Mouse (Mus musculus) stomach, postnatal 0 days (tissue): Measurements from ENCODE around the gene Tcl1b5. TPM values are rescaled to one million over a fixed set of nuclear protein-coding genes. Genes with fewer than 3 reads are reported as not detected.
"Not testable (repeated sequence)": the region's sequence is repeated elsewhere in the genome, so short reads cannot be mapped to it uniquely, and the experiment has no call there.

Experiments used
- ATAC-seq: fragments of 200-750 bp; cut with Nextera tagmentation; 2 replicates; pipeline ENCODE4 v1.8.0; 2017; ENCODE audit not compliant: low FRiP score, low TSS enrichment
- DNase-seq: peaks from one replicate; pipeline ENCODE4 v3.0.0-alpha.2; 2016; ENCODE audit warnings: low spot score
- H3K27ac ChIP-seq: fragments of 300-500 bp; sonication (generic); replicated peaks from 2 replicates; pipeline ENCODE4 v1.5.1; 2014; ENCODE audit warnings: mild to moderate bottlenecking, control low read depth
- H3K27me3 ChIP-seq: fragments of 300-500 bp; sonication (generic); 2 replicates; pipeline ENCODE4 v1.6.1; 2014; ENCODE audit warnings: low read length; ENCODE audit not compliant: control insufficient read depth, insufficient read depth
- H3K36me3 ChIP-seq: fragments of 300-500 bp; sonication (generic); 2 replicates; pipeline ENCODE4 v1.6.1; 2014; ENCODE audit warnings: low read length, mixed read lengths; ENCODE audit not compliant: control insufficient read depth, insufficient read depth
- H3K4me1 ChIP-seq: fragments of 300-500 bp; sonication (generic); replicated peaks from 2 replicates; pipeline ENCODE4 v1.6.1; 2014; ENCODE audit warnings: antibody characterized with exemption; ENCODE audit not compliant: control insufficient read depth, insufficient read depth
- H3K4me2 ChIP-seq: fragments of 300-500 bp; sonication (generic); replicated peaks from 2 replicates; pipeline ENCODE4 v1.6.1; 2014; ENCODE audit warnings: low read depth, mild to moderate bottlenecking, control low read depth, moderate library complexity
- H3K4me3 ChIP-seq: fragments of 300-500 bp; sonication (generic); 2 replicates; pipeline ENCODE4 v1.5.1; 2014; ENCODE audit warnings: low read depth, low read length, control low read depth
- H3K9ac ChIP-seq: fragments of 300-500 bp; sonication (generic); 2 replicates; pipeline ENCODE4 v1.6.1; 2014; ENCODE audit warnings: mild to moderate bottlenecking, low read length, control low read depth, mixed read lengths
- H3K9me3 ChIP-seq: fragments of 300-500 bp; sonication (generic); 2 replicates; pipeline ENCODE4 v1.6.1; 2016; ENCODE audit warnings: low read length; ENCODE audit not compliant: control insufficient read depth
- CTCF ChIP-seq: IDR thresholded peaks from 2 replicates; pipeline ENCODE4 v1.5.1; 2016; ENCODE audit warnings: antibody characterized with exemption, low read depth, mild to moderate bottlenecking, moderate library complexity
- EP300 ChIP-seq: optimal IDR thresholded peaks from 2 replicates; pipeline ENCODE3; 2016; ENCODE audit warnings: antibody characterized with exemption
- WGBS: fragments of 180-500 bp; shearing (Covaris S2); extraction: QIAGEN DNeasy Blood & Tissue Kit; methylation state at CpG from one replicate; pipeline ENCODE4 v1.1.7; 2014; 5-methylcytosine and 5-hydroxymethylcytosine counted together
- polyA plus RNA-seq: library from polyadenylated mRNA; unstranded; fragments of >200 nt; fragmentation: Nextera tagmentation; extraction: Ambion mirVana; gene quantifications from 2 replicates; pipeline ENCODE4 v1.2.1, GENCODE M21; 2015

Gene Tcl1b5
- not detected in 2 replicates for polyA plus RNA-seq

- H3K4me3 ChIP-seq, DNase-seq, H3K4me1 ChIP-seq, H3K4me2 ChIP-seq, H3K9me3 ChIP-seq, H3K27me3 ChIP-seq, H3K27ac ChIP-seq, H3K36me3 ChIP-seq, H3K9ac ChIP-seq, ATAC-seq: not testable (repeated sequence)
- 60% methylated on average over 3 of the region's 3 CpGs for WGBS
Measured at GRCm38 (mm10) chr12:105176044-105176443, at the start of gene Tcl1b5. Gene Tcl1b5, plus strand, starts transcription at chr12:105176344.

- Histone ChIP-seq H3K9me3 (no peaks in the 10 kb centered on the region), H3K27ac (no peak overlapping the region), H3K4me2 (no peak overlapping the region), H3K4me3 (no peak overlapping the region), H3K36me3 (no peaks in the 10 kb centered on the region), H3K4me1 (no peaks in the 10 kb centered on the region), H3K9ac (no peak overlapping the region), H3K27me3 (no peaks in the 10 kb centered on the region)
- no peak for DNase-seq
- no peak for ATAC-seq
- 72% methylated on average over 4 of the region's 4 CpGs for WGBS
- no peak for TF ChIP-seq CTCF
- no peak for TF ChIP-seq EP300
Measured at GRCm38 (mm10) chr12:105126516-105126915, 49.6 kb upstream of the Tcl1b5 start.

- no peak overlapping the region for H3K9ac ChIP-seq
- H3K4me3 ChIP-seq: no peak overlapping the region
- 69% methylated on average over 2 of the region's 2 CpGs for WGBS
- TF ChIP-seq EP300 (no peak), CTCF (no peak)
- no peak overlapping the region for H3K27ac ChIP-seq
- no peaks in the 10 kb centered on the region for H3K27me3 ChIP-seq
- H3K4me2 ChIP-seq: no peak overlapping the region
- H3K4me1 ChIP-seq: no peaks in the 10 kb centered on the region
- H3K9me3 ChIP-seq: no peaks in the 10 kb centered on the region
- H3K36me3 ChIP-seq: no peaks in the 10 kb centered on the region
- ATAC-seq (no peak), DNase-seq (no peak)
Measured at GRCm38 (mm10) chr12:105127607-105128006, 48.5 kb upstream of the Tcl1b5 start.

GRCm38 (mm10) chr12:105129494-105130205 lies 46.5 kb upstream of the Tcl1b5 start:
- H3K4me2 ChIP-seq, H3K36me3 ChIP-seq, H3K9me3 ChIP-seq, H3K4me1 ChIP-seq, H3K4me3 ChIP-seq, DNase-seq, H3K9ac ChIP-seq, H3K27me3 ChIP-seq, H3K27ac ChIP-seq, ATAC-seq: not testable (repeated sequence)
- 54% methylated on average over 3 of the region's 3 CpGs for WGBS

- ATAC-seq, H3K4me1 ChIP-seq, H3K27me3 ChIP-seq, H3K27ac ChIP-seq, H3K36me3 ChIP-seq, H3K4me3 ChIP-seq, DNase-seq, H3K4me2 ChIP-seq, H3K9me3 ChIP-seq, H3K9ac ChIP-seq: not testable (repeated sequence)
- WGBS: 46% methylated on average over 2 of the region's 2 CpGs
Measured at GRCm38 (mm10) chr12:105134167-105134566, 42.0 kb upstream of the Tcl1b5 start.

DNA sequence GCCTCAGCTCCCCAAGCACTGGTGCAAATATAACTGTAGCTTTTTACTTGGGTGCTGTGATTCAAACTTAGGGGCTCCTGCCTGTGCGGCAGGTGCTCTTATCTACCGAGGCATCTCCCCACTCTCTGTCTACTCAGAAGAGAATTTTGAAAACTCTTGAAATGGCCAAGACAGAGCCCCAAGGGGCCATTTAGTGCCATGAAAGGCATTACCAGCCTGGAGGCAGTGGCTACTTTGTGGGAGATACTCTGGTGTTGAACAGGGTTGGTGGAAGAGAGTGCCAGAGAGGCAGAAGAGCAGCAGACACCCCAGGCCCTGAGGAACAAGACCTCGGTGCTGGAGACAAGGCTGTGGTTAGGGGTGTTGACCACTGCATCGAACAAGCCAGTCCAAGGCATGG lies 41.3 kb upstream of the Tcl1b5 start:
- ATAC-seq, H3K27me3 ChIP-seq, H3K4me1 ChIP-seq, H3K36me3 ChIP-seq, DNase-seq, H3K9me3 ChIP-seq, H3K4me2 ChIP-seq, H3K4me3 ChIP-seq, H3K27ac ChIP-seq, H3K9ac ChIP-seq: not testable (repeated sequence)
- WGBS: 79% methylated on average over 4 of the region's 4 CpGs

GRCm38 (mm10) chr12:105137729-105138128 lies 38.4 kb upstream of the Tcl1b5 start:
- H3K36me3 ChIP-seq, H3K4me3 ChIP-seq, H3K9me3 ChIP-seq, H3K9ac ChIP-seq, H3K27ac ChIP-seq, H3K27me3 ChIP-seq, ATAC-seq, H3K4me1 ChIP-seq, H3K4me2 ChIP-seq, DNase-seq: not testable (repeated sequence)
- WGBS: 55% methylated on average over 1 of the region's 1 CpGs
